Mouse (Mus musculus) ES-E14 (cell line): ENCODE results near the gene Zfp536. TPM values are rescaled to one million over a fixed set of nuclear protein-coding genes. Genes with fewer than 3 reads are reported as not detected.

Experiments
- DNase-seq: peaks from one replicate; pipeline ENCODE4 v3.0.0-alpha.2; 2013; ENCODE audit warnings: low read depth, low spot score
- H3K27ac ChIP-seq: 2 replicates; pipeline ENCODE4 v1.5.1; 2012; ENCODE audit warnings: low read depth, mild to moderate bottlenecking, low read length, moderate library complexity, mixed read lengths; ENCODE audit not compliant: poor library complexity, insufficient read depth, severe bottlenecking
- H3K36me3 ChIP-seq: 2 replicates; pipeline ENCODE4 v1.6.1; 2012; ENCODE audit warnings: mild to moderate bottlenecking, low read length, moderate library complexity, mixed read lengths; ENCODE audit not compliant: control insufficient read depth, poor library complexity, insufficient read depth, severe bottlenecking
- H3K4me1 ChIP-seq, 2 experiments: fragments of 150-350 bp in 1 of 2; sonication (generic) in 1 of 2; 2 replicates each; pipeline ENCODE4 v1.6.1; 2012; ENCODE audit warnings: low read length in 2 of 2, mild to moderate bottlenecking in 1 of 2, mixed read lengths in 1 of 2; ENCODE audit not compliant: control insufficient read depth in 2 of 2, insufficient read depth in 2 of 2, poor library complexity in 1 of 2
- H3K4me3 ChIP-seq, 2 experiments: fragments of 150-350 bp in 1 of 2; sonication (generic) in 1 of 2; 2 replicates each; pipeline ENCODE4 v1.5.1; 2012; ENCODE audit warnings: low read length in 2 of 2, low read depth in 1 of 2, mild to moderate bottlenecking in 1 of 2, mixed read lengths in 1 of 2; ENCODE audit not compliant: insufficient read depth in 1 of 2, poor library complexity in 1 of 2, severe bottlenecking in 1 of 2
- H3K9ac ChIP-seq: 2 replicates; pipeline ENCODE4 v1.6.1; 2012; ENCODE audit warnings: low read depth, mild to moderate bottlenecking, low read length, mixed read lengths; ENCODE audit not compliant: poor library complexity, insufficient read depth, severe bottlenecking
- H3K9me3 ChIP-seq: fragments of 150-350 bp; sonication (generic); 2 replicates; pipeline ENCODE4 v1.6.1; 2012; ENCODE audit warnings: low read depth, mild to moderate bottlenecking, low read length; ENCODE audit not compliant: control insufficient read depth, insufficient read depth
- CHD2 ChIP-seq: IDR thresholded peaks from 2 replicates; pipeline ENCODE4 v1.6.1; 2014; ENCODE audit warnings: mild to moderate bottlenecking, low read depth, low read length, inconsistent platforms
- HCFC1 ChIP-seq: IDR thresholded peaks from 2 replicates; pipeline ENCODE4 v1.6.1; 2012; ENCODE audit warnings: low read length, inconsistent platforms, borderline replicate concordance; ENCODE audit not compliant: insufficient read depth
- MAFK ChIP-seq: IDR thresholded peaks from 2 replicates; pipeline ENCODE4 v1.6.1; 2014; ENCODE audit warnings: mild to moderate bottlenecking, low read depth, low read length, inconsistent platforms; ENCODE audit not compliant: insufficient read depth
- ZC3H11A ChIP-seq: IDR thresholded peaks from 2 replicates; pipeline ENCODE4 v1.6.1; 2012; ENCODE audit warnings: low read depth, mild to moderate bottlenecking, inconsistent platforms, low read length, borderline replicate concordance
- ZNF384 ChIP-seq: IDR thresholded peaks from 2 replicates; pipeline ENCODE4 v1.6.1; 2012; ENCODE audit warnings: low read depth, low read length, inconsistent platforms
- in situ Hi-C, 2 experiments: fragments of 600-800 bp; cut with MboI; formaldehyde crosslinking; loops; one replicate each; pipeline ENCODE4 v1.15.1; 2025; ENCODE audit warnings: low sequenced_read_pairs in 2 of 2, inconsistent platforms in 1 of 2; ENCODE audit not compliant: unreplicated experiment in 2 of 2
- total RNA-seq: library from RNA; depleted of rRNA; stranded (reverse); fragments of 300-350 nt; gene quantifications from 2 replicates; pipeline ENCODE4 v1.2.3, GENCODE M21; 2012

Zfp536 gene
- total RNA-seq, 1 experiment = 2.2 TPM

DNA sequence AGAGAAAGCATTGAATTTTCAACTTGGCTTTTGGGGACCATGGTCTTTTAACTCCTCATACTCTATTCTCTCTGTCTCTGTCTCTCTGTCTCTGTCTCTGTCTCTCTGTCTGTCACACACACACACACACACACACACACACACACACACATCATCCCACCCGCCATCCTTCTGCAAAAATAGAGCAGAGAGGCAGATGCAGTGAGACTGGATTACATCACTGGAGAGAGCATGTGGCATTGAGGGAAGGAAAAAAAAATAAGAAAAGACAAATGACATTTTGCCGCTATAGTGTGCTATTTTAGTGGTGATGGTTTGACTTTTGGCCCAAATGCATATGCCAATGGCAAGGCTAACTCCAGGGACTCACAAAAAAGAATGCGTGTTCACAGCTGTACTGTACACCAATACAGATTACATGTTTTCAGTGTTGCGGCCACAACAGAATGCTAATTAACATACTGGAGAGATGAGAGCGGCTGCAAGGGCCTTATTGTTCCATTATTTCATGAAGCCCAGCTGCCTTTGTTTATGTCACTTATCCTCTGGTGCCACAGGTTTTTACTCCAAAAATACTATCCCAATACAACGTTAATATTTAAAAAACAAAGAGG is 145.4 kb downstream of the Zfp536 start:
- in situ Hi-C loops = no loop called here

DNA sequence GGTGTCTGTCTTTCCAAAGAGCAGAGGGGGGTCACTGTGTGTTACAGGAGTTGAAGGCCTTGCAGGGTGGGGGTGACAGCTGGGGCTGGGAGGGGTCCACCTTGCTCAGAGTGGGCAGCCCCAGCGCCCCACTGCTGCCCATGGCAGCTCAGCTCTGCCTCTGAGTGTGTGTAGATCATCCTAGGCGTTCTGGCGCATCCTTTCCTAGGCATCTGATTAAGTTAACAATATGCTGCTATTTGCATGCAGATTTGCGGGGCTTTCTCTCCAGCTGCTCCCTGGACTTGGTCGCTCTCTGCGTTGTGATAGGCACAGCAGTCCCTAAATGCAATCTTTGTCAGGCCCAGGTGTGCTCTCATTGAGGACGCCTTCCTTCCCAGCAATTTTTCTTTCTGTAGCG is 147.7 kb downstream of the Zfp536 start:
- Histone ChIP-seq H3K27ac (no peak overlapping the region), H3K36me3 (no peaks in the 10 kb centered on the region), H3K9ac (no peak overlapping the region), H3K9me3 (no peaks in the 10 kb centered on the region), H3K4me3 (no peak overlapping the region), H3K4me1 (peaks cover 0 to 4% of the 10 kb centered on the region in 2 experiments; a peak in 2 of 4 replicates)
- in situ Hi-C loops = no loop called here
- TF ChIP-seq MAFK (no peak), ZC3H11A (no peak), HCFC1 (no peak), ZNF384 (no peak), CHD2 (no peak)
- no peak for DNase-seq

More for the DNA sequence above, 145.4 kb downstream of the Zfp536 start:
- TF ChIP-seq CHD2 = no peak
- TF ChIP-seq HCFC1 = no peak
- no peak for TF ChIP-seq ZC3H11A
- H3K4me1 ChIP-seq = peaks cover 0 to 4% of the 10 kb centered on the region in 2 experiments; a peak in 2 of 4 replicates
- H3K36me3 ChIP-seq = no peaks in the 10 kb centered on the region
- no peak overlapping the region for H3K4me3 ChIP-seq
- no peak overlapping the region for H3K27ac ChIP-seq
- H3K9ac ChIP-seq = no peak overlapping the region
- DNase-seq = no peak
- no peaks in the 10 kb centered on the region for H3K9me3 ChIP-seq

GRCm38 (mm10) chr7:37624759-37625340 is 148.6 kb downstream of the Zfp536 start:
- Histone ChIP-seq H3K9ac (no peak overlapping the region), H3K4me1 (peaks cover 0 to 4% of the 10 kb centered on the region in 2 experiments; a peak in 2 of 4 replicates), H3K27ac (no peak overlapping the region), H3K9me3 (no peaks in the 10 kb centered on the region), H3K36me3 (no peaks in the 10 kb centered on the region), H3K4me3 (peak overlapping the region in 1 of 2 experiments; percentile 68; a peak in 2 of 4 replicates)
- in situ Hi-C loops = no loop called here
- TF ChIP-seq ZC3H11A (no peak), CHD2 (no peak), ZNF384 (no peak), MAFK (no peak), HCFC1 (no peak)
- no peak for DNase-seq

GRCm38 (mm10) chr7:37623903-37624758 is 149.3 kb downstream of the Zfp536 start:
- H3K27ac ChIP-seq = no peak overlapping the region
- in situ Hi-C loops = no loop called here
- DNase-seq = no peak
- H3K9me3 ChIP-seq = no peaks in the 10 kb centered on the region
- H3K4me3 ChIP-seq = peak overlapping the region; percentile 52 to 68; a peak in 3 of 4 replicates
- peaks cover 0 to 4% of the 10 kb centered on the region in 2 experiments; a peak in 2 of 4 replicates for H3K4me1 ChIP-seq
- no peak overlapping the region; the same call in 1 of the 2 replicates for H3K9ac ChIP-seq
- TF ChIP-seq ZC3H11A (no peak), ZNF384 (no peak), CHD2 (no peak), HCFC1 (no peak), MAFK (no peak)
- H3K36me3 ChIP-seq = no peaks in the 10 kb centered on the region
